Mouse (Mus musculus): ENCODE measurements around the gene Eif3i.

GRCm38 (mm10) chr4:129555421-129555861 lies 45.0 kb downstream of the Eif3i start:
- TF ChIP-seq POLR2A (IDR thresholded peaks at IDR 0.05; ENCODE audit: extremely low read depth, insufficient read depth, low read length) (no peak), CTCF (IDR thresholded peaks at IDR 0.05; ENCODE audit: low read depth, low read length) (peak; percentile 76)
